Mouse (Mus musculus) heart, adult 2 months (tissue): Measurements from ENCODE around the gene Apbb1ip.

Experiments used
- CTCF ChIP-seq: fragments of 200-600 bp; IDR thresholded peaks from 2 replicates; pipeline ENCODE4 v1.8.1; 2022; ENCODE audit warnings: antibody characterized with exemption, mild to moderate bottlenecking, moderate library complexity
- EP300 ChIP-seq: fragments of 200-500 bp; IDR thresholded peaks from 2 replicates; pipeline ENCODE4 v1.6.1; 2011; ENCODE audit warnings: low read depth, low read length, control low read depth; ENCODE audit not compliant: insufficient read depth

GRCm38 (mm10) chr2:22822293-22822692 lies 48.4 kb downstream of the Apbb1ip start:
- TF ChIP-seq CTCF (no peak), EP300 (no peak)
